Mouse (Mus musculus): ENCODE measurements at regions not wholly inside any gene's neighbourhood (a gene's known extent, or its start where the extent isn't known, plus 50 kb on each side); places are given as distances from the start of the nearest gene placed in this dataset.
"Not testable (repeated sequence)": the region's sequence is repeated elsewhere in the genome, so short reads cannot be mapped to it uniquely, and the experiment has no call there.

- DNase-seq (ENCODE audit: low read depth): no peak
Measured at GRCm38 (mm10) chr12:90664436-90664835, 73.8 kb downstream of the Dio2 start.

- DNase-seq (ENCODE audit: low read depth): no peak
Measured at GRCm38 (mm10) chr12:90645452-90645851, 92.8 kb downstream of the Dio2 start.

- DNase-seq (ENCODE audit: low read depth): peak; percentile 73
Measured at GRCm38 (mm10) chr12:90643891-90644290, 94.3 kb downstream of the Dio2 start.

- DNase-seq (ENCODE audit: low read depth): no peak
Measured at GRCm38 (mm10) chr12:90624856-90625255, 113.4 kb downstream of the Dio2 start.

- no peak for DNase-seq (ENCODE audit: low read depth)
Measured at GRCm38 (mm10) chr12:90623426-90623825, 114.8 kb downstream of the Dio2 start.

GRCm38 (mm10) chr12:90608810-90609209 is 129.4 kb downstream of the Dio2 start:
- DNase-seq (ENCODE audit: low read depth): no peak

DNA sequence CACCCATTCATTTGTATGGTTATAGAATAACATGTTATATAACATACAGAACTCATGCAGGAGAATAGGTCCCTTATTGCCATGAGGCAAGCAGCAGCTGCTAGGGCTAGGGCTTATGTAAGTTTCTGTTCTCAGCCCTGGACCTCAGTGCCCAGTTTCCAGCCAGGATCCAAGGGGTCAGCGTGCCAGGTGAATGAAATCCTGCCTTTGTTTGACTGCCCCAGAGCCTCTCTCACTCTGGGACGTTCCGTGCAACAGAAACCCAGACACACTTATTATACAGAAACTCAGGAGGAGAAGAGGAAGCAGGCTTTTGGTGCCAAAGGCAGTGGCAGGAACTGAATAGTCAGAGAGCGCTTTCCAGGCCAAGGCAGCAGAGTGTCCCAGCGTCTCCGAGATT is 130.3 kb downstream of the Dio2 start:
- no peak for DNase-seq (ENCODE audit: low read depth)

GRCm38 (mm10) chr12:90580006-90580405 is 158.2 kb downstream of the Dio2 start:
- DNase-seq (ENCODE audit: low read depth): no peak

- no peak for DNase-seq (ENCODE audit: low read depth)
Measured at GRCm38 (mm10) chr12:90576103-90576502, 162.1 kb downstream of the Dio2 start.

DNA sequence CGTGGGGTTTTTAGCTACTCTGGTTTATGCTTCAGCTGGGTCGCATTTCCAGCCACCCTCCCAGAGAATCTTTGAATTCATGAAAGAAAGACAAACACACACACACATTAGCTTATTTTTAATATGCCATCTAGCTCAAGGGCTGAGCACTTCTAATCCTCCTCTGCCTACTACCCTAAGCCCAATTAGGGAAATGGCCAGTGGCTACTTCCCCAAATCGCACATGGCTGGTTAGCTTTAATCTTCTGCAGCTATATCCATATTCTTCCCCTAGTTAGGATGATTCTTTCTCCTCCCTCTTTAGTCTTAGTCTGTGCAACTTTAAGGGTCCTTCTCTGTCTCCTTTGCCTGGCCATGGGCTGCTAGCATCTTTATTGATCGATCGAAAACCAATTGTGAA is 166.3 kb downstream of the Dio2 start:
- DNase-seq (ENCODE audit: low read depth): no peak

DNA sequence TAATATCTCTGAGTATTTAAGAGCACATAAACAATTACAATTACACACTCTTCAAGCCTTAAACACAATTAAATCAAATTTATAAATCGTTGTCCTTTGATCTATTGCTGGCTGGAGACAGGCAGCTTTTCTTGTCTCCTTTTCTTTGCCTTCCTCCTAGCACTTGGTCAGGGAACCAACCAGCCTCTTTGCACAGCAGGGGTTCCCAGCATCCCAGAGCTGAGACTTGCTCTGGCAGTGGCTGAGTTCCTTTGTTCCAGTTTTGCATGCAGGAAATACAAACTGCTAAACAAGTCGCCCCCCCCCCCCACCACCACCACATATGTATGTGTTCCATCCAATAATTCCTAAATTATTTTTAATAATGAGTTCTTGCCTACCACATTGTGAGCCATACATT is 166.7 kb downstream of the Dio2 start:
- DNase-seq (ENCODE audit: low read depth): no peak

DNA sequence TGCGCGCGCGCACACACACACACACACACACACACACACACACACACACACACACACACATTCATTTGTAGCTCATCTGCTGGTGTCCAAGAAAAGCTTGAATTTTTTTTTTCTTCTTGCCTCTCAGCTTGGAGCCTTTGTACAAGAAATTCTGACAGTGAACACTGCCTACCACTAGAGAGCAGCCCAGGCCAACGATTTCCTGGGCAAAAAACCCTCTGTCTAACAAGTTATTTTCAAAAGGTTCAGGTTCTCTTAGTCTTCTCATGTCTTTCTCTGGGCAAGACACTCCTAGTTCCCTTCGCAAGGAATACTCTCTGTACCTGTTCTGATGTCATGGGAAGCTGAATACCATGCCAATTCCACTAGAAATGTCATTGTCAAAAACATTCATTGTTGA is 171.9 kb downstream of the Dio2 start:
- peak; percentile 40 for DNase-seq (ENCODE audit: low read depth)

- no peak for DNase-seq (ENCODE audit: low read depth)
Measured at GRCm38 (mm10) chr12:90565051-90565450, 173.2 kb downstream of the Dio2 start.

DNA sequence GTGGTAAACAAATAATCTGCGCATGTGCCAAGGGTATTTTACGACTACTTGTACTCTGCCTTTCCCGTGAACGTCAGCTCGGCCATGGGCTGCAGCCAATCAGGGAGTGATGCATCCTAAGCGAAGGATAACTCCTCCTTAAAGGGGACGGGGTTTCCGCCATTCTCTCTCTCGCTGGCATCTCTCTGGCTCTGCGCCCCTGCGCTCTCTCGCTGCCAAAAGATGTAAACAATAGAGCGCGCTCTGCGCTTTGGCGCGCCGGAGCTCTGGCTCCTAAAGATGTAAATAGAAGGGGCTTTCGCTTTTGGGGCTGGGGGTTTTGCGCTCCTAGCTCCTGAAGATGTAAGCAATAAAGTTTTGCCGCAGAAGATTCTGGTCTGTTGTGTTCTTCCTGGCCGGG is 173.6 kb downstream of the Dio2 start:
- DNase-seq (ENCODE audit: low read depth): not testable (repeated sequence)

- DNase-seq (ENCODE audit: low read depth): no peak
Measured at GRCm38 (mm10) chr12:90542361-90542760, 195.9 kb downstream of the Dio2 start.
